Mouse (Mus musculus) heart, embryonic 14.5 days (tissue): ENCODE data around the gene Sost. TPM values are rescaled to one million over a fixed set of nuclear protein-coding genes. Genes with fewer than 3 reads are reported as not detected.

Experiments
- ATAC-seq: fragments of 200-750 bp; cut with Nextera tagmentation; 2 replicates; pipeline ENCODE4 v1.8.0; 2017; ENCODE audit warnings: low read depth, moderate TSS enrichment; ENCODE audit not compliant: insufficient number of reproducible peaks, insufficient read depth, low FRiP score
- H3K27ac ChIP-seq, 2 experiments: fragments of 200-500 bp in 1 of 2; fragments of 300-500 bp in 1 of 2; sonication (generic) in 1 of 2; replicated peaks in 1 of 2; 2 replicates each; pipeline ENCODE4 v1.5.1; 2012 to 2014; ENCODE audit warnings: low read depth in 2 of 2, low read length in 2 of 2, control low read depth in 1 of 2, mild to moderate bottlenecking in 1 of 2, mixed read lengths in 1 of 2; ENCODE audit not compliant: control insufficient read depth in 1 of 2, insufficient read depth in 1 of 2
- H3K27me3 ChIP-seq: fragments of 300-500 bp; sonication (generic); 2 replicates; pipeline ENCODE4 v1.6.1; 2014; ENCODE audit warnings: mild to moderate bottlenecking, low read length, control low read depth; ENCODE audit not compliant: control insufficient read depth, insufficient read depth
- H3K36me3 ChIP-seq: fragments of 300-500 bp; sonication (generic); 2 replicates; pipeline ENCODE4 v1.6.1; 2014; ENCODE audit warnings: mild to moderate bottlenecking, control low read depth, low read length, mixed read lengths; ENCODE audit not compliant: control insufficient read depth, insufficient read depth
- H3K4me1 ChIP-seq, 2 experiments: fragments of 200-500 bp in 1 of 2; fragments of 300-500 bp in 1 of 2; sonication (generic) in 1 of 2; 2 replicates each; pipeline ENCODE4 v1.6.1; 2012 to 2014; ENCODE audit warnings: low read length in 2 of 2, control low read depth in 1 of 2, mixed read lengths in 1 of 2; ENCODE audit not compliant: control insufficient read depth in 2 of 2, insufficient read depth in 2 of 2
- H3K4me2 ChIP-seq: fragments of 300-500 bp; sonication (generic); 2 replicates; pipeline ENCODE4 v1.6.1; 2014; ENCODE audit warnings: mild to moderate bottlenecking, low read length
- H3K4me3 ChIP-seq, 2 experiments: fragments of 200-500 bp in 1 of 2; fragments of 300-500 bp in 1 of 2; sonication (generic) in 1 of 2; 2 replicates each; pipeline ENCODE4 v1.5.1; 2012 to 2014; ENCODE audit warnings: low read length in 2 of 2, mild to moderate bottlenecking in 2 of 2, control low read depth in 1 of 2, low read depth in 1 of 2, moderate library complexity in 1 of 2; ENCODE audit not compliant: control insufficient read depth in 1 of 2, insufficient read depth in 1 of 2
- H3K9ac ChIP-seq: fragments of 300-500 bp; sonication (generic); 2 replicates; pipeline ENCODE4 v1.6.1; 2014; ENCODE audit warnings: mild to moderate bottlenecking, low read length
- H3K9me3 ChIP-seq: fragments of 300-500 bp; sonication (generic); 2 replicates; pipeline ENCODE4 v1.6.1; 2016; ENCODE audit warnings: low read length, control low read depth; ENCODE audit not compliant: control insufficient read depth
- WGBS: fragments of 180-500 bp; shearing (Covaris S2); extraction: QIAGEN DNeasy Blood & Tissue Kit; methylation state at CpG from one replicate; pipeline ENCODE4 v1.1.7; 2014; 5-methylcytosine and 5-hydroxymethylcytosine counted together
- polyA plus RNA-seq: library from polyadenylated mRNA; unstranded; fragments of >200 nt; fragmentation: Nextera tagmentation; extraction: Ambion mirVana; gene quantifications from 2 replicates; pipeline ENCODE4 v1.2.1, GENCODE M21; 2014

Sost gene
- polyA plus RNA-seq, 1 experiment from 2014 or later: 0.55 TPM

DNA sequence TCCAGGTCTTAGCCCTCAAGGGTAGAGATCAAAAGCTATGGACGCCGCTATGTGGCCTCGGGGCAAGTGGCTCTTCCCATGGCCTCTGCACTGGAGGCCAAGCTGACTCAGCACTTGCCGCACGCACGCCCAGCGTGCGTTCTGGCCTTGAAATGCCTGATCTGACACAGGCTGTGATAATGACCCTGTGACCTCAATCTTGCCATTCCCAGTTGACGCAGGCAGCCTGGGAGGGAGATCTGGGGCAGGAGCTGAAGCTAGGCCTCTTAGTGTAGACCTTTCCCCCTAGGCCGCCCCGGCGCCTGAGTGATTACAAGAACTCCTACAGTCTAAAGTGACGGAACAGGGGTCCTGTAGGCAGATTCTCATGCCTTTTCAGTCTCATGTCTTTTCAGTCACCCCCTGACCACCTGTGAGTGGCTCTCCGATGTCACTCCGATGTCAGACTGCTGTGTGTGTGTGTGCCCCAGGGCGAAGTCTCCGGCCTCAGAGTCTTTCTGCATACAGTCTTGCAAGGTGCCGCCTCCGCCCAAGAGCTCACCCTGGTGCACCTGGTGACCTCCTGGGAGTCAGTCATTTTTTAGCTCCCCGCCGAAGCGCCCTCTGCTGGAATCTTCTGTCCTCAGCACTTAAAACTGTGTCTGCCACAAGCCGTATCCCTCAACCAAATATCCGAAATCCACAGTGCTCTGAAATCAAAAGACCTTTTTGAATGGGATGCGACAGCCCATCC is 38.6 kb downstream of the Sost start:
- Histone ChIP-seq H3K4me1 (peaks cover 13 to 14% of the 10 kb centered on the region in 2 experiments), H3K36me3 (no peaks in the 10 kb centered on the region), H3K9ac (no peak overlapping the region), H3K4me3 (no peak overlapping the region), H3K27ac (no peak overlapping the region), H3K9me3 (no peaks in the 10 kb centered on the region), H3K27me3 (no peaks in the 10 kb centered on the region), H3K4me2 (no peak overlapping the region)
- WGBS: 29% methylated on average over 25 of the region's 25 CpGs
- ATAC-seq: no peak

DNA sequence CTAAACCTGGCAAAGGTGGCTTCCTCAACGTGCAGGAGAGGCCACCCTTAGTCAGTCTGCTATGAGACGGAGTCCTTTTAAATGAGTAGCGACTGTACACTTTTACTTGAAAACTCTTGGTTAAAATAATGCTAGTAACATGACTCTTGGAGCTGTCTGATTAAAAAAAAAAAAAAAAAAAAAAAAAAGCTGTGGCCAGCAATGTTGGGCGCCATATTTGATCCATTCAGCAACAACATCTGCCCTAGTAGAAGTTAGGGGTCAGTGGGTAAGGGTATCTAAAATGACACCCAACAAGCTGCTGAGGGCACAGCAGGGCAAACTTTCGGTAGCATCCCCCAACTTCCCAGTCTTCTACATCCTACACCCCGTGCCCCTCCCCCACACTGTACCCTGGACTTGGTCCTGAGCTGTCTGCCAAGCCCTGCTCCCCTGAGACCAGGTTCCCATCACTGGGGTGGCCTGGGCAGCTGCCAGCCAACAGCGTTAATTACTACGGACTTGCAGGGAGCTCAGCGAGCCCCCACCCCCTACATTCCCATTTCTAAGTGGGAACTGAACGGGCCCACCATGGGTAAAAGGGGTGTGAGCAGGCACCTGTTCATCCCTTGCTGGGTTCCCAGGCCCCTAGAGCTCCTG is 39.7 kb downstream of the Sost start:
- Histone ChIP-seq H3K9me3 (no peaks in the 10 kb centered on the region), H3K4me1 (peaks cover 4 to 8% of the 10 kb centered on the region in 2 experiments; a peak in 3 of 4 replicates), H3K27me3 (no peaks in the 10 kb centered on the region), H3K9ac (no peak overlapping the region), H3K4me3 (no peak overlapping the region), H3K27ac (no peak overlapping the region), H3K4me2 (no peak overlapping the region), H3K36me3 (no peaks in the 10 kb centered on the region)
- ATAC-seq: no peak
- 91% methylated on average over 10 of the region's 10 CpGs for WGBS

DNA sequence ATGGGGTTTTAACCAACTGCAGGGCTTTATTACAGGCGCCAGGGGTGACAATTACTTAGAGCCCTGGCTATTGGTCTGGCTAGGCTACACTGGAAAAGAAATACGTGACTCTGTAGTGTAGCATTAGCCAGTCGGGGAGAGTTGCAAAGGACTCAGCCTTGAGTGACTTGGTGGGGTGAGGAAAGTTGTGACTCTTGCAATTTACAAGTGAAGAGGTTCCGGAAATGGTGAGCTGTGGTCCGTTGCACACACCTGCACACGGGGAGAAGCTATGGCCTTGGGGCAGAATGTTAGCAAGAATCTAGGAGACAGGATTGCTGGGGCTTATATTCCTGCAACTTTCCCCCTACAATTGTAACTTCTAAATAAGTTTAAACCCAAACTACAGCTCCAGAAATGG is 41.2 kb downstream of the Sost start:
- 72% methylated on average over 6 of the region's 6 CpGs for WGBS
- H3K9ac ChIP-seq: no peak overlapping the region
- H3K4me1 ChIP-seq: peaks cover 7 to 12% of the 10 kb centered on the region in 2 experiments; a peak in 3 of 4 replicates
- no peak overlapping the region for H3K27ac ChIP-seq
- H3K4me3 ChIP-seq: no peak overlapping the region
- H3K4me2 ChIP-seq: no peak overlapping the region
- no peaks in the 10 kb centered on the region; the same call in 1 of the 2 replicates for H3K27me3 ChIP-seq
- ATAC-seq: no peak
- H3K9me3 ChIP-seq: no peaks in the 10 kb centered on the region
- H3K36me3 ChIP-seq: no peaks in the 10 kb centered on the region

DNA sequence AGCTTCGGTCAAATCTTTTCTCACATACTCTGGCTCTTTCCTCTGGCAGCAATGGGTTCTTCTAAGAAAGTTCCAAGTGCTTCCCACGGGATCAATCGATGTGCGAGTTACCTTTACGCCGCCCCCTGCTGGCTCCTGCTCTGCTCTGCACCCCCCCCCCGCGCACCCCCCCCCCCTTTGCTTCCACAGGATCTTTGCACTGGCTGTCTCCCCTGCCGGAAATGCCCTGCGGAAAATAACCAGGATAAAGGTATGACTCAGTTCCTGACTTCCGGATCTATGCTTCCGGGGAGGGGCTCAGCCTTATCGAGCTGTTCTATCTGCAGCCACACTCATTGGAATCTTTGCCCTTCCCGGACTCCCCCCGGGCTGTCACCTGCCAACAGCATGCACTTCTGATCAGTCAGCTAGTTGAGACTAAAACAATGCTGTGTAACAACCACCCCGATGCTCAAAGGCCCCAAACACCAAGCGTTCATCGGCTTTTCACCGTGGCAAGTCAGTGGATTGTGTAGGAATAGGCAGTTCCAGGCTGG is 42.3 kb downstream of the Sost start:
- H3K4me1 ChIP-seq: peaks cover 7 to 12% of the 10 kb centered on the region in 2 experiments; a peak in 3 of 4 replicates
- ATAC-seq: no peak
- no peaks in the 10 kb centered on the region; the same call in 1 of the 2 replicates for H3K27me3 ChIP-seq
- no peak overlapping the region for H3K27ac ChIP-seq
- H3K4me3 ChIP-seq: no peak overlapping the region
- no peaks in the 10 kb centered on the region for H3K36me3 ChIP-seq
- no peaks in the 10 kb centered on the region for H3K9me3 ChIP-seq
- H3K9ac ChIP-seq: no peak overlapping the region
- no peak overlapping the region for H3K4me2 ChIP-seq
- 71% methylated on average over 17 of the region's 19 CpGs for WGBS

DNA sequence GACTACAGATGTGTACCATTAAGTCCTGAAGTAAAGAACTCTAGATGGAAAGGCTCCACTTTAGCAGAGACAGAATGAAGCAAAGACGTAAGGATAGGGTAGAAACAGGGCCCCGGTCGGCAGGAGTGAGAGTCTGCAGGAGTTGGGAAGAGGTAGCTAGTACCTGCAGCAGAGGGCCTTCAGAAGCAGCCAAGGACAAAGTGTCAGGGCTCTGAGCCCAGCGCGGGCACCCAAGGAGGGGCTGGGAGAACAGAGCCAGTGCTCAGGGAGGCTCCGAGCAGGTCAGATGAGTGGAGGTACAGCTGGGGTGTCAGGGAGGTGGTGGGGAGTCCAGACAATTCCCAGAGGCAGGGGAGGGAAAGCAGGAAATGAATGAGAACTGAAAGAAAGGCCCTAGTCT is 42.8 kb downstream of the Sost start:
- no peak overlapping the region for H3K27ac ChIP-seq
- no peaks in the 10 kb centered on the region for H3K9me3 ChIP-seq
- H3K4me3 ChIP-seq: no peak overlapping the region
- 71% methylated on average over 6 of the region's 6 CpGs for WGBS
- H3K36me3 ChIP-seq: no peaks in the 10 kb centered on the region
- no peak overlapping the region for H3K4me2 ChIP-seq
- ATAC-seq: no peak
- no peak overlapping the region for H3K9ac ChIP-seq
- no peaks in the 10 kb centered on the region; the same call in 1 of the 2 replicates for H3K27me3 ChIP-seq
- H3K4me1 ChIP-seq: peaks cover 7 to 12% of the 10 kb centered on the region in 2 experiments; a peak in 3 of 4 replicates

DNA sequence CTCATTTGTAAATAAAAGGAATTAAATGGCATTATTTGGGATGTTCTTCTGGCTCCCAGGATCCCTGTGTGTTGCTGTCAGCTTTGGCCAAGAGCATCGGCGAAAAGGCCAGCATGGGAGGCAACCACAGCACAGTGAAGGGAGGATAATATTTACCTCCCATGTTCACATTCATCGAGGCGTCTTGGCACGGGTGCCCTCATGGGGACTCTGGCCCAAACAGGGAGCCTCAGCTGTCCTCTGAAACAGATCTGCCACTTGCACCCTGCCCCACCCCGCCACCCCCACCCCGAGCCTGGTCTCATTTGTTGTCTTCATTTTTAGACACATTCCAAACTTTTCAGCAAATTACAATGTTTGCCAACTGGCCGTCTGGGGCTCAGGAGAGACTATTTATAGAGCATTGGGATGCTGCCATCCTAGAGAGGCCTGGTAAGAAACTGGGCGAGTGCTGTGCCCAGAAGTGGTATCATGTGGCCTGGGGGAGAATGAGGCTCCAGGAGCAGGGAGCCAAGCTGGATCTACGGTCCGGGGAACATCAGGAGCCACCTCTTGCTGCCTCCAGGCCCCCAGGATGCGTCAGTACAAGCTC is 45.4 kb downstream of the Sost start:
- no peak for ATAC-seq
- peaks cover 7 to 8% of the 10 kb centered on the region in 2 experiments; a peak in 3 of 4 replicates for H3K4me1 ChIP-seq
- H3K9me3 ChIP-seq: no peaks in the 10 kb centered on the region
- peak overlapping the region in 1 of 2 experiments; percentile 30; a peak in 1 of 4 replicates for H3K27ac ChIP-seq
- H3K4me2 ChIP-seq: no peak overlapping the region
- 66% methylated on average over 12 of the region's 12 CpGs for WGBS
- H3K9ac ChIP-seq: no peak overlapping the region
- H3K27me3 ChIP-seq: peaks cover 4% of the 10 kb centered on the region; the same call in 1 of the 2 replicates
- no peaks in the 10 kb centered on the region for H3K36me3 ChIP-seq
- H3K4me3 ChIP-seq: no peak overlapping the region

DNA sequence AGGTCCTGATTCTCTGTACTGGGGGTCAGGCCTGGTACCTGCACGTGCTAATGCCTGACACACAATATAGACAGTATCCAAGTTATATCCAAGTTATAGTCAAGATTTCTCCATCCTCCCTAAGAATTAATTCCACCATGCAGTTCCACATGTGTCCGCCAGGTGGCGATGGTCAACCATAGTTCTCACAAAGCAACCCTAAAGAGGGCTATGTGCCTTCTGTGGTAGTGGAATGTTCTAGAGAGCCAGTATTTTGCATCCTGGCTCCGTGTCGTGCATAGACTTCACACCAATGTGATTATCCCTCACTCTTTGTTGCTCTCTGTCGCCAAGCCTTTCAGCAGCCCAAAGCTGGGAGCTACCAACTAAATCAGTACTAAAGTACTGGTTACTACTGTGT is 47.2 kb downstream of the Sost start:
- Histone ChIP-seq H3K9me3 (no peaks in the 10 kb centered on the region), H3K4me3 (no peak overlapping the region), H3K4me2 (no peak overlapping the region), H3K36me3 (no peaks in the 10 kb centered on the region), H3K27ac (no peak overlapping the region), H3K4me1 (peaks cover 7 to 8% of the 10 kb centered on the region in 2 experiments; a peak in 3 of 4 replicates), H3K27me3 (peaks cover 4% of the 10 kb centered on the region; the same call in 1 of the 2 replicates), H3K9ac (no peak overlapping the region)
- WGBS: under 1% methylated on average over 6 of the region's 6 CpGs
- no peak for ATAC-seq
